Mouse (Mus musculus): ENCODE data around the gene Aldh1a1. TPM values are rescaled to one million over a fixed set of nuclear protein-coding genes. Genes with fewer than 3 reads are reported as not detected.
A peak's percentile ranks its signal among the peaks of the same experiment; 100 is the strongest.

Aldh1a1 gene
- polyA plus RNA-seq, 1 experiment from 2014 or later: 5.2 TPM

GRCm38 (mm10) chr19:20544941-20545340 lies 52.4 kb downstream of the Aldh1a1 start:
- 91% methylated on average over 1 of the region's 1 CpGs for whole genome bisulfite sequencing
- no peaks in the 10 kb centered on the region for H3K4me1 ChIP-seq (ENCODE audit: insufficient read depth, low read length)
- H3K9ac ChIP-seq (replicated peaks; ENCODE audit: low read length): no peak overlapping the region
- H3K9me3 ChIP-seq (ENCODE audit: low read length): no peaks in the 10 kb centered on the region
- H3K27me3 ChIP-seq (ENCODE audit: insufficient read depth, low read length): no peaks in the 10 kb centered on the region
- ATAC-seq (ENCODE audit: low FRiP score, low TSS enrichment): no peak
- H3K36me3 ChIP-seq (ENCODE audit: insufficient read depth, low read length): no peaks in the 10 kb centered on the region
- H3K4me3 ChIP-seq (ENCODE audit: low read length): no peak overlapping the region
- H3K4me2 ChIP-seq (replicated peaks; ENCODE audit: low read depth, low read length): no peak overlapping the region
- no peak overlapping the region for H3K27ac ChIP-seq (ENCODE audit: low read length)

- H3K4me1 ChIP-seq (ENCODE audit: insufficient read depth, low read length): no peaks in the 10 kb centered on the region
- H3K9ac ChIP-seq (replicated peaks; ENCODE audit: low read length): no peak overlapping the region
- H3K4me3 ChIP-seq (ENCODE audit: low read length): no peak overlapping the region
- no peaks in the 10 kb centered on the region for H3K27me3 ChIP-seq (ENCODE audit: insufficient read depth, low read length)
- no peak for ATAC-seq (ENCODE audit: low FRiP score, low TSS enrichment)
- no peak overlapping the region for H3K4me2 ChIP-seq (replicated peaks; ENCODE audit: low read depth, low read length)
- WGBS: 98% methylated on average over 3 of the region's 3 CpGs
- no peak overlapping the region for H3K27ac ChIP-seq (ENCODE audit: low read length)
- no peaks in the 10 kb centered on the region for H3K9me3 ChIP-seq (ENCODE audit: low read length)
- no peaks in the 10 kb centered on the region for H3K36me3 ChIP-seq (ENCODE audit: insufficient read depth, low read length)
Observed at GRCm38 (mm10) chr19:20547025-20547424, 54.5 kb downstream of the Aldh1a1 start.

GRCm38 (mm10) chr19:20549409-20549808 lies 56.9 kb downstream of the Aldh1a1 start:
- Histone ChIP-seq H3K9me3 (ENCODE audit: low read length) (no peaks in the 10 kb centered on the region), H3K27me3 (ENCODE audit: insufficient read depth, low read length) (no peaks in the 10 kb centered on the region), H3K36me3 (ENCODE audit: insufficient read depth, low read length) (no peaks in the 10 kb centered on the region), H3K27ac (ENCODE audit: low read length) (no peak overlapping the region), H3K4me2 (replicated peaks; ENCODE audit: low read depth, low read length) (no peak overlapping the region), H3K4me1 (ENCODE audit: insufficient read depth, low read length) (no peaks in the 10 kb centered on the region), H3K9ac (replicated peaks; ENCODE audit: low read length) (no peak overlapping the region), H3K4me3 (ENCODE audit: low read length) (no peak overlapping the region)
- WGBS: 92% methylated on average over 1 of the region's 1 CpGs
- no peak for ATAC-seq (ENCODE audit: low FRiP score, low TSS enrichment)

GRCm38 (mm10) chr19:20555365-20555764 lies 62.9 kb downstream of the Aldh1a1 start:
- 92% methylated on average over 1 of the region's 1 CpGs for WGBS
- Histone ChIP-seq H3K9ac (replicated peaks; ENCODE audit: low read length) (no peak overlapping the region), H3K4me1 (ENCODE audit: insufficient read depth, low read length) (no peaks in the 10 kb centered on the region), H3K4me3 (ENCODE audit: low read length) (no peak overlapping the region), H3K9me3 (ENCODE audit: low read length) (no peaks in the 10 kb centered on the region), H3K4me2 (replicated peaks; ENCODE audit: low read depth, low read length) (no peak overlapping the region), H3K27me3 (ENCODE audit: insufficient read depth, low read length) (no peaks in the 10 kb centered on the region), H3K27ac (ENCODE audit: low read length) (no peak overlapping the region), H3K36me3 (ENCODE audit: insufficient read depth, low read length) (no peaks in the 10 kb centered on the region)
- no peak for ATAC-seq (ENCODE audit: low FRiP score, low TSS enrichment)

- no peaks in the 10 kb centered on the region for H3K36me3 ChIP-seq (ENCODE audit: insufficient read depth, low read length)
- H3K4me1 ChIP-seq (ENCODE audit: insufficient read depth, low read length): no peaks in the 10 kb centered on the region
- ATAC-seq (ENCODE audit: low FRiP score, low TSS enrichment): peak; percentile 42; the same call in 1 of the 2 replicates
- 82% methylated on average over 4 of the region's 4 CpGs for WGBS
- H3K4me3 ChIP-seq (ENCODE audit: low read length): no peak overlapping the region
- H3K9ac ChIP-seq (replicated peaks; ENCODE audit: low read length): no peak overlapping the region
- no peaks in the 10 kb centered on the region for H3K27me3 ChIP-seq (ENCODE audit: insufficient read depth, low read length)
- no peak overlapping the region for H3K4me2 ChIP-seq (replicated peaks; ENCODE audit: low read depth, low read length)
- H3K27ac ChIP-seq (ENCODE audit: low read length): no peak overlapping the region
- H3K9me3 ChIP-seq (ENCODE audit: low read length): no peaks in the 10 kb centered on the region
Observed at GRCm38 (mm10) chr19:20557211-20557610, 64.7 kb downstream of the Aldh1a1 start.

GRCm38 (mm10) chr19:20558069-20558468 lies 65.6 kb downstream of the Aldh1a1 start:
- Histone ChIP-seq H3K9me3 (ENCODE audit: low read length) (no peaks in the 10 kb centered on the region), H3K4me3 (ENCODE audit: low read length) (no peak overlapping the region), H3K4me1 (ENCODE audit: insufficient read depth, low read length) (no peaks in the 10 kb centered on the region), H3K27ac (ENCODE audit: low read length) (no peak overlapping the region), H3K4me2 (replicated peaks; ENCODE audit: low read depth, low read length) (no peak overlapping the region), H3K27me3 (ENCODE audit: insufficient read depth, low read length) (no peaks in the 10 kb centered on the region), H3K36me3 (ENCODE audit: insufficient read depth, low read length) (no peaks in the 10 kb centered on the region), H3K9ac (replicated peaks; ENCODE audit: low read length) (no peak overlapping the region)
- 83% methylated on average over 3 of the region's 3 CpGs for WGBS
- ATAC-seq (ENCODE audit: low FRiP score, low TSS enrichment): no peak

GRCm38 (mm10) chr19:20558544-20558943 lies 66.0 kb downstream of the Aldh1a1 start:
- H3K9me3 ChIP-seq (ENCODE audit: low read length): no peaks in the 10 kb centered on the region
- no peak for ATAC-seq (ENCODE audit: low FRiP score, low TSS enrichment)

GRCm38 (mm10) chr19:20558952-20559351 lies 66.4 kb downstream of the Aldh1a1 start:
- no peak for ATAC-seq (ENCODE audit: low FRiP score, low TSS enrichment)
- Histone ChIP-seq H3K4me3 (ENCODE audit: low read length) (no peak overlapping the region), H3K9me3 (ENCODE audit: low read length) (no peaks in the 10 kb centered on the region), H3K27me3 (ENCODE audit: insufficient read depth, low read length) (no peaks in the 10 kb centered on the region), H3K4me2 (replicated peaks; ENCODE audit: low read depth, low read length) (no peak overlapping the region), H3K27ac (ENCODE audit: low read length) (no peak overlapping the region), H3K36me3 (ENCODE audit: insufficient read depth, low read length) (no peaks in the 10 kb centered on the region), H3K4me1 (ENCODE audit: insufficient read depth, low read length) (no peaks in the 10 kb centered on the region), H3K9ac (replicated peaks; ENCODE audit: low read length) (no peak overlapping the region)
- WGBS: 81% methylated on average over 3 of the region's 3 CpGs

More at GRCm38 (mm10) chr19:20558544-20558943, 66.0 kb downstream of the Aldh1a1 start:
- no peak overlapping the region for H3K4me3 ChIP-seq (ENCODE audit: low read length)
- H3K9ac ChIP-seq (replicated peaks; ENCODE audit: low read length): no peak overlapping the region
- no peak overlapping the region for H3K4me2 ChIP-seq (replicated peaks; ENCODE audit: low read depth, low read length)
- H3K36me3 ChIP-seq (ENCODE audit: insufficient read depth, low read length): no peaks in the 10 kb centered on the region
- H3K4me1 ChIP-seq (ENCODE audit: insufficient read depth, low read length): no peaks in the 10 kb centered on the region
- H3K27ac ChIP-seq (ENCODE audit: low read length): no peak overlapping the region
- no peaks in the 10 kb centered on the region for H3K27me3 ChIP-seq (ENCODE audit: insufficient read depth, low read length)

GRCm38 (mm10) chr19:20559952-20560351 lies 67.4 kb downstream of the Aldh1a1 start:
- WGBS: 82% methylated on average over 2 of the region's 2 CpGs
- Histone ChIP-seq H3K27me3 (ENCODE audit: insufficient read depth, low read length) (no peaks in the 10 kb centered on the region), H3K9me3 (ENCODE audit: low read length) (no peaks in the 10 kb centered on the region), H3K4me1 (ENCODE audit: insufficient read depth, low read length) (no peaks in the 10 kb centered on the region), H3K27ac (ENCODE audit: low read length) (no peak overlapping the region), H3K9ac (replicated peaks; ENCODE audit: low read length) (no peak overlapping the region), H3K4me3 (ENCODE audit: low read length) (no peak overlapping the region), H3K4me2 (replicated peaks; ENCODE audit: low read depth, low read length) (no peak overlapping the region), H3K36me3 (ENCODE audit: insufficient read depth, low read length) (no peaks in the 10 kb centered on the region)
- no peak for ATAC-seq (ENCODE audit: low FRiP score, low TSS enrichment)

- no peaks in the 10 kb centered on the region for H3K4me1 ChIP-seq (ENCODE audit: insufficient read depth, low read length)
- H3K9ac ChIP-seq (replicated peaks; ENCODE audit: low read length): no peak overlapping the region
- H3K4me3 ChIP-seq (ENCODE audit: low read length): no peak overlapping the region
- no peak overlapping the region for H3K27ac ChIP-seq (ENCODE audit: low read length)
- no peak for ATAC-seq (ENCODE audit: low FRiP score, low TSS enrichment)
- no peaks in the 10 kb centered on the region for H3K9me3 ChIP-seq (ENCODE audit: low read length)
- no peaks in the 10 kb centered on the region for H3K27me3 ChIP-seq (ENCODE audit: insufficient read depth, low read length)
- H3K4me2 ChIP-seq (replicated peaks; ENCODE audit: low read depth, low read length): no peak overlapping the region
- no peaks in the 10 kb centered on the region for H3K36me3 ChIP-seq (ENCODE audit: insufficient read depth, low read length)
Observed at GRCm38 (mm10) chr19:20562396-20562795, 69.9 kb downstream of the Aldh1a1 start.

- 62% methylated on average over 4 of the region's 4 CpGs for WGBS
- Histone ChIP-seq H3K4me1 (ENCODE audit: insufficient read depth, low read length) (no peaks in the 10 kb centered on the region), H3K27me3 (ENCODE audit: insufficient read depth, low read length) (no peaks in the 10 kb centered on the region), H3K9me3 (ENCODE audit: low read length) (no peaks in the 10 kb centered on the region), H3K27ac (ENCODE audit: low read length) (no peak overlapping the region), H3K4me3 (ENCODE audit: low read length) (no peak overlapping the region), H3K9ac (replicated peaks; ENCODE audit: low read length) (no peak overlapping the region), H3K36me3 (ENCODE audit: insufficient read depth, low read length) (no peaks in the 10 kb centered on the region), H3K4me2 (replicated peaks; ENCODE audit: low read depth, low read length) (no peak overlapping the region)
- ATAC-seq (ENCODE audit: low FRiP score, low TSS enrichment): no peak
Observed at GRCm38 (mm10) chr19:20566294-20566693, 73.8 kb downstream of the Aldh1a1 start.
